Mouse (Mus musculus) midbrain, embryonic 12.5 days (tissue): ENCODE measurements around the gene Fscn1. TPM values are rescaled to one million over a fixed set of nuclear protein-coding genes. Genes with fewer than 3 reads are reported as not detected.
A peak's percentile ranks its signal among the peaks of the same experiment; 100 is the strongest.

Source experiments
- ATAC-seq: fragments of 200-750 bp; cut with Nextera tagmentation; 2 replicates; pipeline ENCODE4 v1.8.0; 2017; ENCODE audit warnings: low read depth, moderate TSS enrichment, moderate library complexity; ENCODE audit not compliant: low FRiP score
- H3K27ac ChIP-seq: fragments of 300-500 bp; sonication (generic); replicated peaks from 2 replicates; pipeline ENCODE4 v1.5.1; 2016; ENCODE audit warnings: mild to moderate bottlenecking
- H3K27me3 ChIP-seq: fragments of 300-500 bp; sonication (generic); 2 replicates; pipeline ENCODE4 v1.6.1; 2016; ENCODE audit warnings: mild to moderate bottlenecking
- H3K36me3 ChIP-seq: fragments of 300-500 bp; sonication (generic); 2 replicates; pipeline ENCODE4 v1.6.1; 2016
- H3K4me1 ChIP-seq: fragments of 300-500 bp; sonication (generic); 2 replicates; pipeline ENCODE4 v1.6.1; 2016
- H3K4me2 ChIP-seq: fragments of 300-500 bp; sonication (generic); replicated peaks from 2 replicates; pipeline ENCODE4 v1.6.1; 2016; ENCODE audit warnings: mild to moderate bottlenecking, moderate library complexity
- H3K4me3 ChIP-seq: fragments of 300-500 bp; sonication (generic); 2 replicates; pipeline ENCODE4 v1.5.1; 2016; ENCODE audit warnings: mild to moderate bottlenecking
- H3K9ac ChIP-seq: fragments of 300-500 bp; sonication (generic); replicated peaks from 2 replicates; pipeline ENCODE4 v1.6.1; 2016; ENCODE audit warnings: mild to moderate bottlenecking, moderate library complexity
- H3K9me3 ChIP-seq: fragments of 300-500 bp; sonication (generic); 2 replicates; pipeline ENCODE4 v1.6.1; 2016; ENCODE audit warnings: mild to moderate bottlenecking
- WGBS: fragments of 180-500 bp; shearing (Covaris S2); methylation state at CpG from one replicate; pipeline ENCODE4 v1.1.7; 2016; 5-methylcytosine and 5-hydroxymethylcytosine counted together
- polyA plus RNA-seq: library from polyadenylated mRNA; unstranded; fragments of >200 nt; fragmentation: Nextera tagmentation; extraction: Ambion mirVana; gene quantifications from 2 replicates; pipeline ENCODE4 v1.2.1, GENCODE M21; 2016

Gene Fscn1
- polyA plus RNA-seq, 1 experiment from 2014 or later, result 742 TPM

DNA sequence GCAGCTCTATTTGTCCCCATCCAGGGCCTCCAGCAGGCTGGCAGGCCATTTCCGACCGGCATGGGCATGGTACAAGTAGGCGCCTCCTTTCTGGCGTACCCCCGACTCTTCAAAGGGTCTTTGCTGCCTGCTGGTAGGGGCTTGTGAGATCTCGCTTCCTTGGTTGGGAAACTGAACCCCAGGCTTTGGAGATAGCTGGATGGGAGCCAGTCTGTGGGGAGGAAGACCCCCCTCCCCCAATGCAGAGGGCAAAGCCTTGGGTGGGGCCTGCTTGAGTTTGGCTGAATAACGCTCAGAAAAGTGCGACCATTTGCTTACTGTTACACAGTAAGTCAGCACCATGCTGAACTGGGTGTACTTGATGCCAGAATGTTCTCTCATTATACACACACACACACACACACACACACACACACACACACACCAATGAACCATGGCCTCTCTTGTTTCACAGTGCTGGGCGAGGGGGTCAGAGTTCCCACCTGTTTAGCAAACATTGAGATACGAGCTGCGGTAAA, 2.4 kb downstream of the Fscn1 start:
- Histone ChIP-seq H3K4me2 (peak overlapping the region; percentile 96), H3K27ac (peak overlapping the region; percentile 98), H3K4me3 (peak overlapping the region; percentile 100), H3K9ac (peak overlapping the region; percentile 100), H3K4me1 (peaks cover 44% of the 10 kb centered on the region), H3K36me3 (peaks cover 18% of the 10 kb centered on the region), H3K9me3 (no peaks in the 10 kb centered on the region), H3K27me3 (peaks cover 15% of the 10 kb centered on the region)
- ATAC-seq, result no peak
- WGBS, result 1% methylated on average over 11 of the region's 11 CpGs

DNA sequence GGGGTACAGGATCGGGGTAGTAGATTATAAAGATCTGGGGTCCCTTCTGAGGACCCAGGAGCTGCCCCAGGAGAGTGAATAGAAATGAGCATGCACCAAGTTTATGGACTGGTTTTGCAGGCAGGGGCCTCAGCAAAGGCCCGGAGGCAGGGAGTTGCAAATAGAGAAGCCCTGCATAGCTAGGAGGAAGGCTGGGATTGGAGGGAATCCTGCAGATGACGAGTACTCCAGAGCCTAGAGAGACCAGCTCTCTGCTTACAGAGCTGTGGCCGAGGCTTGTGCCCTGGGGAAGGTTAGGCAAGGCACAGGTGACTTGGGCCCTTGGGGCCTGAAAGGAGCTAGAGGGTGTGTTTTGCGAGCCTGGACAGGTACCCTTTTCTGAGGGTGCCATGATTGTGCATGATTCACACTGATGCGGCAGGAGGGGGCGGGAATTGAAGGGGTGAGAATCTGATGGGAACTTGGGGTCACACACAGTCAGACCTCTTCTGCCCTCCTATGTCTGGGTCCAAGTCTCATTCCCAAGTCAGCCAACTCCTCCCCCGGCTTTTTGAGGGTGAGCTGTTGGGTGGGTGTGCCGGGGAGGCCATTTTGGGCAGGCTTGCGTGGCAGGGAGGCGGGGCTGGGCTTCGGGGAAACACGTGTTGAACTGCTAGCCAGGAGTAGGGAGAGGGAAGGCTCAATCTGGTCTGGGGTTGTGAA, 3.0 kb downstream of the Fscn1 start:
- peak overlapping the region; percentile 98 for H3K27ac ChIP-seq
- H3K4me2 ChIP-seq, result peak overlapping the region; percentile 96
- no peaks in the 10 kb centered on the region for H3K9me3 ChIP-seq
- peak overlapping the region; percentile 100 for H3K9ac ChIP-seq
- peaks cover 25% of the 10 kb centered on the region for H3K36me3 ChIP-seq
- no peak for ATAC-seq
- WGBS, result 7% methylated on average over 13 of the region's 13 CpGs
- H3K27me3 ChIP-seq, result peaks cover 15% of the 10 kb centered on the region
- peaks cover 44% of the 10 kb centered on the region for H3K4me1 ChIP-seq
- H3K4me3 ChIP-seq, result peak overlapping the region; percentile 100

DNA sequence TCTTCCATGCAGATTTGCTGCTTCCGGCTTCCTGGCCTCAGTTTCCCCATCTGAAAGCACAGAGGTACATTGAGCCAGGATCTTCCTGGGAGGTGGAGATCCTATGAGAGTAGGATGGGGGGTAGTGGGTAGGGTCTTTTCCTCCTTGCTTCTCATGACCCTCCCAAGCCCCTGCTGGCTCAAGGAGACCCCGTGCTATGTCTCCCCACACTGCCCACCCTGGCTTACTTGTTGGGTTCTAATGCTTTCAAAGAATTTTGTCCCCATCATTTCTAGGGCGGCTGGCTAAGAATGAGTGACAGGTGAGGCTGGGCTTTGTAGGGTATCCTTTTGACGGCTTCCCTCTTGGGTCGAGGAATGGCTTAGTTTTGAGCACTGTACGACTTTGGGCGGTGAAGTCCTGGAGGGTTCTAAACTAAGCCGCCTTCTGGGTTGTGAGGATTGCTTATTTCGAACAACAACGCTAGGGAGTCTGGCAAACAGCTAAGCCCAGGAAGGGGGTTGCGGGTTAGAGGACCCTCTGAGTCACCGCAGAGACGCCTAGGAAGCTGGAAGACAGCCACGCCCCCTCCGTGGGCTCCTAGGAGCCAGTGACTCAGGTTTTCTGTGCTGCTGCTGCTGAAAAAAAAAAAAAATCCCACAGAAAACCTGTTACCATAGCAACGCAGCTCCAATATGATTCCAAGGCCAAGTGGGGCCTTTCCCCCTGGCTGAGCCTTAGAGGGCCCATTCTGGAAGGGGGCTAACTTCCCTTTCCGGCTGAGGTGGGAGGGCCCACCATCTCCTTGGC, 3.8 kb downstream of the Fscn1 start:
- Histone ChIP-seq H3K27ac (peak overlapping the region; percentile 98), H3K4me2 (peak overlapping the region; percentile 96), H3K4me3 (peak overlapping the region; percentile 100), H3K9ac (peak overlapping the region; percentile 100), H3K9me3 (no peaks in the 10 kb centered on the region), H3K36me3 (peaks cover 32% of the 10 kb centered on the region), H3K4me1 (peaks cover 44% of the 10 kb centered on the region), H3K27me3 (peaks cover 9% of the 10 kb centered on the region)
- 34% methylated on average over 17 of the region's 17 CpGs for whole genome bisulfite sequencing
- no peak for ATAC-seq

DNA sequence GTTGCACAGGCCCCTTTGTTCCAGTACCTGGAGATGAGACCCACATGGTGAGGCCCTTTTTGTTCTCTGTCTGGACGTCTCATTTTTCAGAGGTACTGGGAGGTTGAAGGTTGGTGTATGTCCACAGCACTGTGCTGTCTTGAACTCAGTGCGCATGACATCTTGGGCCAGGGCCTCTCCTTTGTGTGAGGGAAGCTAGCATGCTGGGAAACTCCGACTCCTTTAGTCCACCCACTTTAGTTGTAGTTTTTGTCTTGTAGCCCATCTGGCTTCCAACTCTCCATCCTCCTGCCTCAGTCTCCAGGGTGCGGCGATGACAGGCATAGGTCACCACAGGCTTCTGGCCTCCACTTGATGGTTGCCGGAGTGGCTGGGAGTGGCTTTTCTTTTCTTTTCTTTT, 4.5 kb downstream of the Fscn1 start:
- peak overlapping the region; percentile 100 for H3K4me3 ChIP-seq
- H3K4me2 ChIP-seq, result peak overlapping the region; percentile 96
- peaks cover 40% of the 10 kb centered on the region for H3K4me1 ChIP-seq
- ATAC-seq, result no peak
- WGBS, result 61% methylated on average over 6 of the region's 6 CpGs
- peaks cover 1% of the 10 kb centered on the region; the same call in 1 of the 2 replicates for H3K27me3 ChIP-seq
- H3K9ac ChIP-seq, result peak overlapping the region; percentile 100; the same call in 1 of the 2 replicates
- H3K27ac ChIP-seq, result peak overlapping the region; percentile 98
- H3K9me3 ChIP-seq, result no peaks in the 10 kb centered on the region
- peaks cover 40% of the 10 kb centered on the region for H3K36me3 ChIP-seq

DNA sequence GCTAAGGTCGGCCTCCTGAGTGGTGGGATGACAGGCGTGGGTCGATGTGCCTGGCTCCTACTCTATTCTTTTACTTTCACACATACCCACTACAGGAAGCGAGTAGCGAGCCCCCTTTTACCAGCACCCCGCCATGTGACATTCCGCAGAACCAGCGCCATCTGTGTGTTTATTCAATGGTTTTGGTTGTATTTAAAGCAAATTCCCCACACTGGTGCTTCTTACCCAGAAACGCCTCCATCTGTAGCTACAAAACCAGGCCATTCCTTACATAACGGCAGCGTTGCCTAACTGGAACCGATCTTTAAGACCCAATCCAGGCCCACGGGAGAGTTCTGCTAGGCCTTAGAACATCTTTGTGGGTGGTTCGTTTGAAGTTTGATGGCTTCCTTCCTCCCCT, 8.3 kb downstream of the Fscn1 start:
- Histone ChIP-seq H3K9me3 (no peaks in the 10 kb centered on the region), H3K4me2 (no peak overlapping the region), H3K4me1 (peaks cover 27% of the 10 kb centered on the region), H3K27ac (no peak overlapping the region), H3K27me3 (no peaks in the 10 kb centered on the region), H3K4me3 (no peak overlapping the region), H3K9ac (no peak overlapping the region), H3K36me3 (peaks cover 77% of the 10 kb centered on the region)
- no peak for ATAC-seq
- 96% methylated on average over 14 of the region's 14 CpGs for WGBS

DNA sequence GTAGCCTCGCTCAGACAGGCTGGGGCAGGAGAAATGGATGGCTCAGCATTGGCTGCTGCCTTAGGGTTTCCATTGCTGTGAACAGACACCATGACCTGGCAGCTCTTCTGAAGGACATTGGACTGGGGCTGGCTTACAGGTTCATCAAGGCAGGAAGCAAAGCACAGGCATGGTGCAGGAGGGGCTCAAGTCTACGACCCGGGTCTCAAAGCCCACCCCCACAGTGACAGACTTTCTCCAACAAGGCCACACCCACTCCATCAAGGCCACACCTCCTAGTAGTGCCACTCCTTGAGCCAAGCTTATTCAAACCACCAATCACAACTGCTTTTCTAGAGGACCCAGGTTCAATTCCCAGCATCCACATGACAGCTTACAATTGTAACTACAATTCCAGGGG, 13.8 kb downstream of the Fscn1 start:
- Histone ChIP-seq H3K36me3 (peaks cover 46% of the 10 kb centered on the region), H3K27me3 (no peaks in the 10 kb centered on the region), H3K27ac (peak overlapping the region; percentile 84), H3K9me3 (no peaks in the 10 kb centered on the region), H3K4me2 (no peak overlapping the region), H3K9ac (no peak overlapping the region), H3K4me3 (no peak overlapping the region), H3K4me1 (peaks cover 17% of the 10 kb centered on the region)
- 66% methylated on average over 3 of the region's 3 CpGs for WGBS
- peak; percentile 32 for ATAC-seq

DNA sequence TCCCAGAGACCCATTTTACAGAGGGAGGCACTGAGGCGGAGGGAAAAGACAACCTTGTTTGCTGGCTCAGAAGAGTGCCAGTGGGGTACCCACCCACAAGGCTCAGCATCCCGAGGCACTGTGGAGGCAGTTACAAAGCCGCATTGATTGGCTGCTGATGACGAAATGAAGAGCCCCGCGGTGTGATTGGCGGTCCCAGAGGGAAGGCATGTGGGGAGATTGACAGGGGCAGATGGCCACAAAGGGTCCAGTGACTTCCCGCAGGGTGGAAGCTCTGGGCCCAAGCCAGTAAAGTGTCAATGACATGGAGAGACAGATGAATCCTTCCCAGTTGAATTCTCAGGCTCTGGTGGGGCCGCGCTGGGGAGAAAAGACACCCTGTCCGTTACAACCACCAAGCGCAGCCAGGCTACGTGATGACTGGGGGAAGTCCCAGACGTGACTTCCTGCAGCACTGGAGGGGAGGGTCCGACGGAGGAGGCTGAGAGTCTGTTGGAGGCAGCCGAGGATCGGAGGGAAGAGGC, 14.5 kb downstream of the Fscn1 start:
- no peaks in the 10 kb centered on the region for H3K27me3 ChIP-seq
- H3K9ac ChIP-seq, result 0 out of 2 replicates have a peak overlapping the region, but pooled peaks have one; percentile 25
- WGBS, result 15% methylated on average over 18 of the region's 18 CpGs
- H3K4me3 ChIP-seq, result no peak overlapping the region
- no peaks in the 10 kb centered on the region for H3K9me3 ChIP-seq
- H3K4me2 ChIP-seq, result peak overlapping the region; percentile 13; the same call in 1 of the 2 replicates
- ATAC-seq, result peak; percentile 81
- peaks cover 39% of the 10 kb centered on the region for H3K36me3 ChIP-seq
- H3K4me1 ChIP-seq, result peaks cover 17% of the 10 kb centered on the region
- H3K27ac ChIP-seq, result peak overlapping the region; percentile 84

DNA sequence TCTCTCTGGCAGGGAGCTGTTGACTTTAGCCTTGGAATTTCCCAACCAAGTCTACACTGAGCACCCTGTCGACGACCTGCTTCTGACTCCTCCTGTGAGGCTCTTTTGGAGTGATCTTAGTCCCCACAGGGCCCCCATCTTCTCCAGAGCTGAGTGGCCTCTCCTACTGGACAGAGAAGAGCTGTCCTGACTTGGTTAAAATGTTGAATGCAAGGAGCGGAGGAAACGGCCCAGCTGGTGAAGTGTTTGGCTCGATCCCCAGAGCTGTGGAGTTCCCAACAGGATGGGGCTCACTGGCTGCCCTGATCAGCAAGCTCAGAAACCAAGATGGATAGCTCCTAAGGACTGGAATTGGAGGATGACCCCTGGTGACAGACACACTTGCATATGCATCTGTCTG, 16.4 kb downstream of the Fscn1 start:
- no peak overlapping the region for H3K9ac ChIP-seq
- no peak overlapping the region for H3K4me2 ChIP-seq
- H3K27me3 ChIP-seq, result no peaks in the 10 kb centered on the region
- ATAC-seq, result no peak
- peaks cover 17% of the 10 kb centered on the region for H3K4me1 ChIP-seq
- H3K9me3 ChIP-seq, result no peaks in the 10 kb centered on the region
- no peak overlapping the region for H3K4me3 ChIP-seq
- 0 out of 2 replicates have a peak overlapping the region, but pooled peaks have one; percentile 1 for H3K27ac ChIP-seq
- H3K36me3 ChIP-seq, result peaks cover 20% of the 10 kb centered on the region
- WGBS, result 74% methylated on average over 5 of the region's 5 CpGs

DNA sequence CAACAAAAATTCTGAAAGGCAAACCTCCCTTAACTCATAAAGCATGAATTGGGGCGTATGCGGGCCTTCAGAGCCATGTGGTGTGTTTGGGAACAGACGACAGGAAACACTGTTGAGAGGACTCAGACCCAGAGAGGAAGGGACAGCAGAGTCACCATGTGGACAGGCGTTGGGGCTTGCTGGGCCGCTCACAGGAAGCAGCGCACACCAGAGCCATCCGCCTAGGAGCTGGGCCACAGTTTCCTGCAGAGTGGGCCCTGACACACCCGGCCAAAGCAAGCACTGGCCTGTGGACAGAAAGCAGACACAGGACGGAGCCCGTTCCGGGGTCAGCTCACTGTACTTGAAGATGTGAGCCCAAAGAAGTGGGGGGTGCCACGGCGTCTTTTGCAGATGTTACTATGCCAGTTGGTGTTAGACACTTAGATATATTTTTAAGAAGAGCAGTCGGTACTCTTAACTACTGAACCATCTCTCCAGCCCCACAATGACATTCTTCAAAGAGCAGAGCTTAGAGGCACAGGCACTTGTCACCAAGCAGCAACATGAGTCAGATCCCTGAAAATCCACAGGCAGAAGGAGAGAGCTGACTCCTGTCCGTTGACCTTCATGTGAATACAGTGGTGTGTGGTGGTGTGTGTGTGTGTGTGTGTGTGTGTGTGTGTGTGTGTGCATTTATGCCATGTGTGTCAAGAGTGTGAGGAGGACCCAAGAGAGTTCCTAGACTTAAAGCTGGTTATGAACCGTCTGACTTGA, 22.1 kb downstream of the Fscn1 start:
- H3K27ac ChIP-seq, result no peak overlapping the region
- WGBS, result 82% methylated on average over 16 of the region's 16 CpGs
- H3K4me1 ChIP-seq, result peaks cover 4% of the 10 kb centered on the region; the same call in 1 of the 2 replicates
- H3K4me3 ChIP-seq, result no peak overlapping the region
- no peak overlapping the region for H3K9ac ChIP-seq
- H3K36me3 ChIP-seq, result no peaks in the 10 kb centered on the region
- H3K27me3 ChIP-seq, result no peaks in the 10 kb centered on the region
- H3K9me3 ChIP-seq, result 0 out of 2 replicates have a peak, but pooled peaks cover under 1% of the 10 kb centered on the region
- ATAC-seq, result no peak
- no peak overlapping the region for H3K4me2 ChIP-seq

DNA sequence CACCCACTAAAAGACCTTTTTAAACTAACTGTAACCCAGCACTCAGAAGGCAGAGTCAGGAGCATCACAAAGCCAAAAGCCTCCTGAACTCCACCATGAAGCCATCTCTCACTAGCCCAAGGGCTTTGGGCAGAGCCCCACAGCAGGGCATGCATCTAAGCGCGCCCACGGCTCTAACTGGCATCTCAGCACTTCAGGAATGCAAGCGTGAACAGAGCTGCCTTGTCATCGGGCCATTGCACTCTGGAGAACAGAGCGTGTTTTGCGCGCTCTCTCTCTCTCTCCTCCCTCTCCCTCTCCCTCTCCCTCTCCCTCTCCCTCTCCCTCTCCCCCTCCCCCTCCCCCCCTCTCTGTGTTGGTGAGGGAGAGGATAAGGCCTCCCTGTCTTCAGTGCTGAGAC, 23.0 kb downstream of the Fscn1 start:
- no peak overlapping the region for H3K27ac ChIP-seq
- no peak overlapping the region for H3K9ac ChIP-seq
- no peak overlapping the region for H3K4me2 ChIP-seq
- WGBS, result 74% methylated on average over 8 of the region's 8 CpGs
- H3K36me3 ChIP-seq, result no peaks in the 10 kb centered on the region
- 0 out of 2 replicates have a peak, but pooled peaks cover 3% of the 10 kb centered on the region for H3K9me3 ChIP-seq
- no peaks in the 10 kb centered on the region for H3K4me1 ChIP-seq
- no peak for ATAC-seq
- H3K27me3 ChIP-seq, result no peaks in the 10 kb centered on the region
- no peak overlapping the region for H3K4me3 ChIP-seq

DNA sequence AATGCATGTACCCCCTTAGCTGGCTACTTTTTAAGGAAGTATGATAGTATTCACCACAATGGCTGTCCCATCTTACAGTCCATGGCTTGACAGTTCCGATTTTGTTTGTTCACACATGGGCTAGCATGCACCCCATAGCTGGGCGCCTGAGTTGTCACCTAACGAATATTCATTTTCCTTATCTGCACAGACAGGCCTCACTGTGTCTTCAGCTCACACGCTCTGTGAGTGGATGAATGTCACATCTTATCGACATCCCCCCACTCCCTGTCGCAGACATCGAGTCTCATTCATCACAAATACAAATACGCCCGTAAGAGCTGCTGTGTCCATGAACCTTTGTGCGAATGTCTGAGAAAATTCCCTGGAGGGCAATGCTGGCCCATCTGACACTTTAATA, 24.1 kb downstream of the Fscn1 start:
- whole genome bisulfite sequencing, result 87% methylated on average over 10 of the region's 10 CpGs
- no peak for ATAC-seq

More for the DNA sequence above, 24.1 kb downstream of the Fscn1 start:
- Histone ChIP-seq H3K36me3 (no peaks in the 10 kb centered on the region), H3K9ac (no peak overlapping the region), H3K4me2 (no peak overlapping the region), H3K27ac (no peak overlapping the region), H3K4me1 (no peaks in the 10 kb centered on the region), H3K4me3 (no peak overlapping the region), H3K9me3 (0 out of 2 replicates have a peak, but pooled peaks cover 3% of the 10 kb centered on the region), H3K27me3 (no peaks in the 10 kb centered on the region)
